Comparison of ENCODE assay signal across 17 mouse cellular contexts in genomic region chr12:88441922-88442809, GRCm38 (mm10).
DNase-seq lines count a peak whose midpoint lies in the region; ATAC-seq and TF ChIP-seq lines count a peak whose summit lies in the region.
"Had no signal": no experiment of that assay in that cellular context is flagged by ENCODE, and none has a peak within 500 bp of the region (broad histone marks: within the 10 kb centered on the region; RNA-seq: fewer than 3 reads in every experiment).

No protein-coding gene starts in this region.

- DNase-seq in forebrain, embryonic 11.5 days (ENCODE audit: low spot score): no peak
- no peak for DNase-seq in testis, postnatal 14 days (ENCODE audit: low spot score)
- DNase-seq in hindlimb bud, embryonic 11.5 days (ENCODE audit: extremely low spot score, low read depth, low spot score): peak; percentile 8
- no peak for DNase-seq in right cerebral cortex, adult 2 months (ENCODE audit: low spot score in 2 of 2)
- DNase-seq in spleen, postnatal 14 days (ENCODE audit: low spot score in 2 of 2): no peak
- DNase-seq in heart, postnatal 10 days: no peak
- DNase-seq: adrenal gland, postnatal 25 days; B cell, adult 2 months; cerebellum, postnatal 36 days; gastrocnemius, postnatal 25 days; kidney, adult 9 months; layer of hippocampus, adult 9-11 months; liver, embryonic 13.5 days; lung, postnatal 10 days had no signal

- no peak overlapping the region for H3K4me3 ChIP-seq in forebrain, embryonic 15.5 days
- no peak overlapping the region for H3K4me3 ChIP-seq in forebrain, embryonic 11.5 days (ENCODE audit: low read depth, low read length)
- H3K4me3 ChIP-seq in testis, adult 2 months (ENCODE audit: control insufficient read depth, low read depth, low read length): peak overlapping the region; percentile 59
- H3K4me3 ChIP-seq: liver, embryonic 13.5 days had no signal

- H3K4me2 ChIP-seq in forebrain, embryonic 15.5 days (replicated peaks): no peak overlapping the region
- H3K4me2 ChIP-seq in forebrain, embryonic 11.5 days (ENCODE audit: low read depth, low read length, severe bottlenecking): no peak overlapping the region
- H3K4me2 ChIP-seq: heart, embryonic 11.5 days; liver, embryonic 13.5 days had no signal

- intact Hi-C loops in heart, postnatal 10 days (cut with DNase I): no loop called here

- H3K4me1 ChIP-seq in forebrain, embryonic 15.5 days: peaks cover 20% of the 10 kb centered on the region
- no peaks in the 10 kb centered on the region for H3K4me1 ChIP-seq in forebrain, embryonic 11.5 days (replicated peaks; ENCODE audit: control insufficient read depth, insufficient read depth, low read length)
- peaks cover 2% of the 10 kb centered on the region; the same call in 1 of the 2 replicates for H3K4me1 ChIP-seq in testis, adult 2 months (ENCODE audit: control insufficient read depth, insufficient read depth, low read length)

- WGBS in forebrain, embryonic 15.5 days: 51% methylated on average over 14 of the region's 14 CpGs
- 79% methylated on average over 14 of the region's 14 CpGs for WGBS in forebrain, embryonic 11.5 days

- no peaks in the 10 kb centered on the region for H3K9me3 ChIP-seq in forebrain, embryonic 15.5 days
- H3K9me3 ChIP-seq in forebrain, embryonic 11.5 days (ENCODE audit: control insufficient read depth, low read length): no peaks in the 10 kb centered on the region
- H3K9me3 ChIP-seq: liver, embryonic 13.5 days had no signal

- no peaks in the 10 kb centered on the region for H3K36me3 ChIP-seq in forebrain, embryonic 15.5 days
- H3K36me3 ChIP-seq in forebrain, embryonic 11.5 days (ENCODE audit: control insufficient read depth, insufficient read depth, low read length): no peaks in the 10 kb centered on the region
- no peaks in the 10 kb centered on the region; the same call in 1 of the 2 replicates for H3K36me3 ChIP-seq in testis, adult 2 months (ENCODE audit: control insufficient read depth, insufficient read depth, low read length)
- H3K36me3 ChIP-seq: liver, embryonic 13.5 days had no signal

- no peak overlapping the region for H3K9ac ChIP-seq in forebrain, embryonic 15.5 days (replicated peaks)
- H3K9ac ChIP-seq in forebrain, embryonic 11.5 days (ENCODE audit: low read length): no peak overlapping the region
- H3K9ac ChIP-seq: liver, embryonic 13.5 days had no signal

- H3K27me3 ChIP-seq in forebrain, embryonic 15.5 days: no peaks in the 10 kb centered on the region
- H3K27me3 ChIP-seq in forebrain, embryonic 11.5 days (ENCODE audit: control insufficient read depth, insufficient read depth, low read length): no peaks in the 10 kb centered on the region
- H3K27me3 ChIP-seq in testis, adult 2 months (ENCODE audit: control insufficient read depth, insufficient read depth, low read length): no peaks in the 10 kb centered on the region
- H3K27me3 ChIP-seq: liver, embryonic 13.5 days had no signal

- TF ChIP-seq CTCF in testis, adult 2 months (IDR thresholded peaks at IDR 0.05; ENCODE audit: control insufficient read depth, insufficient read depth, insufficient replicate concordance, low read depth, low read length): no peak

- H3K27ac ChIP-seq in forebrain, embryonic 15.5 days (replicated peaks): peak overlapping the region; percentile 55
- H3K27ac ChIP-seq in forebrain, embryonic 11.5 days (ENCODE audit: low read depth, low read length): no peak overlapping the region
- H3K27ac ChIP-seq in testis, adult 2 months (ENCODE audit: control insufficient read depth, insufficient read depth, low read depth, low read length): no peak overlapping the region
- H3K27ac ChIP-seq: liver, embryonic 13.5 days had no signal

- TF ChIP-seq POLR2A in testis, adult 2 months (IDR thresholded peaks at IDR 0.05; ENCODE audit: control insufficient read depth, low read depth, low read length): peak; percentile 34; the same call in 1 of the 2 replicates

- ATAC-seq in forebrain, embryonic 15.5 days (replicated peaks): peak; percentile 54; the same call in 1 of the 2 replicates
- ATAC-seq in forebrain, embryonic 11.5 days (replicated peaks; ENCODE audit: low FRiP score): no peak
